Mouse (Mus musculus): Measurements from ENCODE around the gene Prss45.
A peak's percentile ranks its signal among the peaks of the same experiment; 100 is the strongest.

Prss45 gene

GRCm38 (mm10) chr9:110858523-110858922 lies 24.1 kb downstream of the Prss45 start:
- DNase-seq = no peak

GRCm38 (mm10) chr9:110858967-110859596 lies 24.7 kb downstream of the Prss45 start:
- no peak for DNase-seq

- DNase-seq = peak; percentile 64
Measured at GRCm38 (mm10) chr9:110871030-110871429, 36.6 kb downstream of the Prss45 start.

GRCm38 (mm10) chr9:110873681-110874659 lies 39.6 kb downstream of the Prss45 start:
- DNase-seq = peak; percentile 84

- no peak for DNase-seq
Measured at GRCm38 (mm10) chr9:110874660-110875191, 40.3 kb downstream of the Prss45 start.

GRCm38 (mm10) chr9:110875288-110875695 lies 40.9 kb downstream of the Prss45 start:
- peak; percentile 56 for DNase-seq

- no peak for DNase-seq
Measured at GRCm38 (mm10) chr9:110877353-110877752, 43.0 kb downstream of the Prss45 start.

- DNase-seq = peak; percentile 72
Measured at GRCm38 (mm10) chr9:110877888-110878287, 43.5 kb downstream of the Prss45 start.

GRCm38 (mm10) chr9:110879191-110879920 lies 45.0 kb downstream of the Prss45 start, which contains the start of gene Als2cl:
Gene Als2cl, plus strand, starts transcription at chr9:110879870.
- DNase-seq = peak; percentile 74

GRCm38 (mm10) chr9:110879998-110880561 lies 45.7 kb downstream of the Prss45 start, which contains the start of gene Tmie:
Gene Tmie, minus strand, starts transcription at chr9:110880113.
- DNase-seq = peak; percentile 93

GRCm38 (mm10) chr9:110880772-110881171 lies 46.4 kb downstream of the Prss45 start:
- DNase-seq = peak; percentile 58

- DNase-seq = peak; percentile 69
Measured at GRCm38 (mm10) chr9:110881953-110882352, 47.6 kb downstream of the Prss45 start.

- DNase-seq = no peak
Measured at GRCm38 (mm10) chr9:110887388-110888303, 53.3 kb downstream of the Prss45 start.

GRCm38 (mm10) chr9:110888935-110889334 lies 54.5 kb downstream of the Prss45 start:
- no peak for DNase-seq

GRCm38 (mm10) chr9:110890026-110890783 lies 55.8 kb downstream of the Prss45 start:
- peak; percentile 63 for DNase-seq
